Mouse (Mus musculus): ENCODE measurements around the gene Gm20458.

DNA sequence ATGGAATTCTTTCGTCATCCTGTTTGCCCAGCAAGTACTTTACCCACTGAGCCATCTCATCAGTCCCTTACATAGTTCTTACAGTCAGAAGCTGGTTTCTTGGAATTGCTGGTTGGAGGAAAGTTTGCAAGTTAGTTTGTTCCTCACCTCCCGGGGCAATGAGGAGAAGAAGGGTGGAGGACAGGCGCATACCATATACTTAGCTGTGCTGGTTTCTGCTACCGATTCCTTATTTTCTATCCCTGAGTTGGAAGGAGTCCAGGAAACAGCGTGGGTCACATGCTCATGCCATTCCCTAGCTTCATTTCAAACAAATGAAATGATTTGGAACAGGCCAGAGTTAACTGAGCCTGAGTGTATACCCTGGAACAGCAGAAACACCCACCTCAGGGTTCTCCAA, 11.8 kb upstream of the Gm20458 start:
- TF ChIP-seq CTCF (IDR thresholded peaks at IDR 0.05; ENCODE audit: control insufficient read depth, insufficient read depth, low read length) (no peak), POLR2A (IDR thresholded peaks at IDR 0.05; ENCODE audit: borderline replicate concordance, control insufficient read depth, low read depth, low read length) (no peak)
